Mouse (Mus musculus) intestine, embryonic 16.5 days (tissue): ENCODE results near the gene Snx9. TPM values are rescaled to one million over a fixed set of nuclear protein-coding genes. Genes with fewer than 3 reads are reported as not detected.

ENCODE experiments used
- ATAC-seq: fragments of 200-750 bp; cut with Nextera tagmentation; 2 replicates; pipeline ENCODE4 v1.8.0; 2017; ENCODE audit warnings: moderate TSS enrichment, moderate library complexity
- H3K27ac ChIP-seq: fragments of 300-500 bp; sonication (generic); 2 replicates; pipeline ENCODE4 v1.5.1; 2014; ENCODE audit warnings: mild to moderate bottlenecking, low read length
- H3K27me3 ChIP-seq: fragments of 300-500 bp; sonication (generic); replicated peaks from 2 replicates; pipeline ENCODE4 v1.6.1; 2014; ENCODE audit warnings: low read length, control low read depth, mixed read lengths; ENCODE audit not compliant: control insufficient read depth, insufficient read depth
- H3K36me3 ChIP-seq: fragments of 300-500 bp; sonication (generic); 2 replicates; pipeline ENCODE4 v1.6.1; 2014; ENCODE audit warnings: low read length, control low read depth; ENCODE audit not compliant: control insufficient read depth, insufficient read depth
- H3K4me1 ChIP-seq: fragments of 300-500 bp; sonication (generic); 2 replicates; pipeline ENCODE4 v1.6.1; 2014; ENCODE audit warnings: low read length, control low read depth, mixed read lengths; ENCODE audit not compliant: control insufficient read depth, insufficient read depth
- H3K4me2 ChIP-seq: fragments of 300-500 bp; sonication (generic); 2 replicates; pipeline ENCODE4 v1.6.1; 2014; ENCODE audit warnings: low read depth, low read length, control low read depth
- H3K4me3 ChIP-seq: fragments of 300-500 bp; sonication (generic); 2 replicates; pipeline ENCODE4 v1.5.1; 2014; ENCODE audit warnings: mild to moderate bottlenecking, low read length
- H3K9ac ChIP-seq: fragments of 300-500 bp; sonication (generic); 2 replicates; pipeline ENCODE4 v1.6.1; 2014; ENCODE audit warnings: low read depth, low read length
- H3K9me3 ChIP-seq: fragments of 300-500 bp; sonication (generic); 2 replicates; pipeline ENCODE4 v1.6.1; 2016; ENCODE audit warnings: low read length, control low read depth; ENCODE audit not compliant: control insufficient read depth
- WGBS: fragments of 180-500 bp; shearing (Covaris S2); extraction: QIAGEN DNeasy Blood & Tissue Kit; methylation state at CpG from one replicate; pipeline ENCODE4 v1.1.7; 2014; 5-methylcytosine and 5-hydroxymethylcytosine counted together
- polyA plus RNA-seq: library from polyadenylated mRNA; unstranded; fragments of >200 nt; fragmentation: Nextera tagmentation; extraction: Ambion mirVana; gene quantifications from 2 replicates; pipeline ENCODE4 v1.2.1, GENCODE M21; 2015

The Snx9 gene
- polyA plus RNA-seq, 1 experiment from 2014 or later = 52.6 TPM

DNA sequence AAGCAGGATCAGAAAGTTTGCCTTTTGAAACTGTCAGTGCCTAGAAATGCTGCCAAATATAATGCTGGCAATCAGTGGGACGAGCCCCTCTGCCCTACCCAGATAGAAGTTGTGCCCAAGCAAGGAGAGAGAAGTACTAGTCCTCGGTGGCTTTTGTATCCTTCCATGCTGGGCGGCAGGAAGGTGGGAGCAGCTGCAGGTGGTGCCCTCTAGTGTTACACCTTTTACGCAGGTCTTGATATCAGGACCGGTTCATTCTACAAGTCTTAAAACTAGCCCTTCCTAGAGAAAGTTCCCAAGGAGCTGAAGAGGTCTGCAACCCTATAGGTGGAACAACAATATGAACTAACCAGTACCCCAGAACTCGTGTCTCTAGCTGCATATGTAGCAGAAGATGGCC, 139.7 kb downstream of the Snx9 start:
- Histone ChIP-seq H3K9me3 (no peaks in the 10 kb centered on the region), H3K4me1 (peaks cover 29% of the 10 kb centered on the region), H3K9ac (no peak overlapping the region), H3K27me3 (no peaks in the 10 kb centered on the region), H3K27ac (no peak overlapping the region), H3K36me3 (no peaks in the 10 kb centered on the region), H3K4me2 (no peak overlapping the region), H3K4me3 (no peak overlapping the region)
- 40% methylated on average over 6 of the region's 6 CpGs for WGBS
- no peak for ATAC-seq

Other genes with a start within 250 kb of the Snx9 start
- gene Synj2, start 100.0 kb downstream of the Snx9 start, polyA plus RNA-seq = 3.5 and 4.0 TPM in 2 replicates
- 3.9 and 4.6 TPM in 2 replicates for gene Serac1, start 238.4 kb downstream of the Snx9 start, polyA plus RNA-seq
- gene Gtf2h5, start 238.5 kb downstream of the Snx9 start, polyA plus RNA-seq = 138 and 151 TPM in 2 replicates